Mouse (Mus musculus) olfactory bulb, adult 2 months (tissue): ENCODE data around the gene St3gal3. TPM values are rescaled to one million over a fixed set of nuclear protein-coding genes. Genes with fewer than 3 reads are reported as not detected.
A peak's percentile ranks its signal among the peaks of the same experiment; 100 is the strongest.

Experiments
- H3K27ac ChIP-seq: fragments of 200-500 bp; 2 replicates; pipeline ENCODE4 v1.5.1; 2012; ENCODE audit warnings: low read depth, low read length; ENCODE audit not compliant: insufficient read depth
- H3K4me1 ChIP-seq: fragments of 200-500 bp; 2 replicates; pipeline ENCODE4 v1.6.1; 2012; ENCODE audit warnings: low read length; ENCODE audit not compliant: control insufficient read depth, insufficient read depth
- H3K4me3 ChIP-seq: fragments of 200-500 bp; 2 replicates; pipeline ENCODE4 v1.5.1; 2012; ENCODE audit warnings: mild to moderate bottlenecking, low read depth, low read length, moderate library complexity; ENCODE audit not compliant: insufficient read depth
- CTCF ChIP-seq: fragments of 200-500 bp; IDR thresholded peaks from 2 replicates; pipeline ENCODE4 v1.5.1; 2012; ENCODE audit warnings: low read depth, mild to moderate bottlenecking, low read length, moderate library complexity; ENCODE audit not compliant: insufficient read depth
- POLR2A ChIP-seq: fragments of 200-500 bp; IDR thresholded peaks from 2 replicates; pipeline ENCODE4 v1.6.1; 2012; ENCODE audit warnings: mild to moderate bottlenecking, low read depth, low read length, moderate library complexity; ENCODE audit not compliant: insufficient read depth
- WGBS: fragments of 180-500 bp; shearing (Covaris S2); methylation state at CpG from one replicate; pipeline ENCODE4 v1.1.7; 2018; 5-methylcytosine and 5-hydroxymethylcytosine counted together
- polyA plus RNA-seq: library from polyadenylated mRNA; stranded (reverse); fragments of >200 nt; gene quantifications from 2 replicates; pipeline ENCODE4 v1.2.4, GENCODE M21; 2012; ENCODE audit warnings: low replicate concordance; ENCODE audit not compliant: missing spikeins, insufficient read depth, insufficient read length

Gene St3gal3
- polyA plus RNA-seq, 1 experiment, result not detected

- WGBS, result 18% methylated on average over 14 of the region's 14 CpGs
- Histone ChIP-seq H3K27ac (peak overlapping the region; percentile 11), H3K4me1 (peaks cover 9% of the 10 kb centered on the region), H3K4me3 (peak overlapping the region; percentile 22)
- TF ChIP-seq CTCF (peak; percentile 97), POLR2A (no peak)
These were observed 51.3 kb downstream of the St3gal3 start for GRCm38 (mm10) chr4:118083217-118083951.

- Histone ChIP-seq H3K4me1 (peaks cover 13% of the 10 kb centered on the region), H3K27ac (no peak overlapping the region), H3K4me3 (no peak overlapping the region)
- no peak for TF ChIP-seq POLR2A
- no peak for TF ChIP-seq CTCF
- 86% methylated on average over 18 of the region's 18 CpGs for WGBS
These were observed 52.9 kb downstream of the St3gal3 start for GRCm38 (mm10) chr4:118081608-118082331.

DNA sequence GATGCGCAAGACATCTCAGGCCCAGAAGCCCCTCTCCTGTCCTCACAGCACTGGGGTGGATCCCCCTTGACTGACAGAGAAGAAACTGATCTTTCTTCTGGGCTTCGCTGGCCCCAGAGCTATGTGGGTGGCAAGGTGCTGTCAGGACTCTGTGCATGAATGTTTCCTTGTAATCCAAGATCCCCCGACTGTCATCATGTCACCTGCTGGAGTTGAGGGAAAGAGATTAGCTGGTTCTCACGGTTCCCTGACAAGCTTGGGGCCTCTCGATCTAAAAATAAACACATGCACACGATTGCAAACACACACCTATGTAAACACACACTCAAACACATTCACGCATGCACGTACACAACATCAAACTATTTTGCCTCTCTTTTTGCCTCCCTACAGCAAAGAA, 54.2 kb downstream of the St3gal3 start:
- H3K4me3 ChIP-seq, result no peak overlapping the region
- H3K27ac ChIP-seq, result no peak overlapping the region
- peaks cover 13% of the 10 kb centered on the region for H3K4me1 ChIP-seq
- 81% methylated on average over 8 of the region's 8 CpGs for WGBS
- TF ChIP-seq POLR2A (no peak), CTCF (no peak)

GRCm38 (mm10) chr4:118079195-118079594, 55.5 kb downstream of the St3gal3 start:
- H3K4me1 ChIP-seq, result peaks cover 13% of the 10 kb centered on the region
- H3K27ac ChIP-seq, result no peak overlapping the region
- TF ChIP-seq CTCF (no peak), POLR2A (no peak)
- 89% methylated on average over 8 of the region's 8 CpGs for WGBS
- H3K4me3 ChIP-seq, result no peak overlapping the region

GRCm38 (mm10) chr4:118078576-118078975, 56.1 kb downstream of the St3gal3 start:
- Histone ChIP-seq H3K4me1 (peaks cover 13% of the 10 kb centered on the region), H3K27ac (no peak overlapping the region), H3K4me3 (no peak overlapping the region)
- 79% methylated on average over 9 of the region's 9 CpGs for WGBS
- TF ChIP-seq POLR2A (no peak), CTCF (no peak)

DNA sequence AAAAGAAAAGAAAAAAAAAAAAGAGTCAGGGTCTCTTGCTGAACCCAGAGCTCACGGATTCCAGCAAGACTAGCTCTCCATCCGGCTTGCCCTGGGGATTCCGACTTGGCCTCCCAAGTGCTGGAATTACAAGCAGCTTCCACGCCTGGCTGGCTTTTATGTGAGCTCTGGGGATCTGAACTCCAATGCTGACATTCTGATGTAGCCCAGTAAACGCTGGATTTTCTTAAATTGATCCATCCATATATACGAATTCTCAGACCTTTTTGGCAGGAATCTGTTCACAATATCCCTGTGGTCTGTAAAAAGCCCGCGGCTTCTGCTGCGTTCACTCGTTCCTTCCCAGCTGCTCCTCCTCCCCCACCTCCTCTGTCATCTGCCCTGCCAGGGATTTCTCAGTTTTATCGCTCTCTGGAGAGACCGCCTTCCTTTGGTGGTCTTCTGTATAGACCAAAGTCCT, 57.4 kb downstream of the St3gal3 start:
- 48% methylated on average over 12 of the region's 12 CpGs for WGBS
- H3K27ac ChIP-seq, result no peak overlapping the region
- TF ChIP-seq CTCF (no peak), POLR2A (no peak)

DNA sequence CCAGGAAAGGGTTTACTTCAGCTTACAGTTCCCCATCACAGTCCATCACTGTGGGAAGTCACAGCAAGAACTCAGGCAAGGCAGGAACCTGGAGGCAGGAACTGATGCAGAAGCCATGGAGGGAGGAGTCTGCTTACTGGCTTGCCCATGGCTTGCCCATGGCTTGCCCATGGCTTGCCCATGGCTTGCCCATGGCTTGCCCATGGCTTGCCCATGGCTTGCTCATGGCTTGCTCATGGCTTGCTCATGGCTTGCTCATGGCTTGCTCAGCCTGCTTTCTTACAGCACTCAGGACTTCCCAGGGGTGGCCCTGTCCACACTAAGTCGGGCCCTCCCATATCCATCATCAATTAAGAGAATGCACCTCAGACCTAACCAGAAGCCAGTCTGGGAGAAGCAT, 58.1 kb downstream of the St3gal3 start:
- WGBS, result 100% methylated on average over 1 of the region's 1 CpGs
- Histone ChIP-seq H3K4me1 (peaks cover 14% of the 10 kb centered on the region), H3K27ac (no peak overlapping the region), H3K4me3 (no peak overlapping the region)
- no peak for TF ChIP-seq CTCF

More for the DNA sequence above, 57.4 kb downstream of the St3gal3 start:
- Histone ChIP-seq H3K4me1 (peaks cover 10% of the 10 kb centered on the region), H3K4me3 (no peak overlapping the region)

DNA sequence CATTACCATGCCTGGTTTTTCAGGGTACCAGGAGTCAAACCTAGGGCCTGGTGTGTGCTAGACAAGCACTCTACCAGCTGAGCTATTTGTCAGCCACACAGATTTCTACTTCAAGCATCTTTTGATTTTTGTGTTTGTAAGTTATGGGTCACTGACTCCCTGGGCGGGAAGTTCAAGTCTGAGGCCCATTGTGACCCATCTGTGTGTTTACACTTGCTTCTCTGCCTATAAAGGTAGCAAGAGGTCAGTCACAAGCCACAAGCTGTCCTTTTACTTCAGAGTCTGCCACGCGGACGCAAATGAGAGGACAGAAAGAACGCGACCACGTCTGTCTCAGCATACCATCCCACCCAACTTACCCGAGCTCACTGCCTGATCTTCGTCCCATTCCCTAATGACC, 59.4 kb downstream of the St3gal3 start:
- Histone ChIP-seq H3K4me1 (peaks cover 14% of the 10 kb centered on the region), H3K4me3 (no peak overlapping the region), H3K27ac (no peak overlapping the region)
- WGBS, result 94% methylated on average over 9 of the region's 9 CpGs
- TF ChIP-seq POLR2A (no peak), CTCF (no peak)

DNA sequence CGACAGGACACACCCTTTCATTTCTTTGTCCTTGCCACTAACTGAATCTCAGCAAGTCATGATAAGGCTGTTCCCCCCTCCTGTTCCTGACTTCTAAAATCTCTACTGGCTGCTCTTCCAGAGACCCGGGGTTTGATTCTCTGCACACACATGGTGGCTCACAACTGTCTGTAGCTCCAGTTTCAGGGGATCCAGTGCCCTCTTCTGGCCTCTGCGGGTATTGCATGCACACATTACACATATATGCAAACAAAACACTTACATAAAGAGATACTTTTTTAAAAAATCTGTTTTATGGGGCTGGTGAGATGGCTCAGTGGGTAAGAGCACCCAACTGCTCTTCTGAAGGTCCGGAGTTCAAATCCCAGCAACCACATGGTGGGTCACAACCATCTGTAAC, 60.5 kb downstream of the St3gal3 start:
- TF ChIP-seq CTCF (no peak), POLR2A (no peak)
- Histone ChIP-seq H3K4me1 (peaks cover 14% of the 10 kb centered on the region), H3K27ac (no peak overlapping the region), H3K4me3 (no peak overlapping the region)
- whole genome bisulfite sequencing, result 97% methylated on average over 4 of the region's 4 CpGs
